Mouse (Mus musculus) liver, adult 2 months (tissue): ENCODE data around the gene Stpg3.

Experiments used
- CTCF ChIP-seq: fragments of 200-500 bp; IDR thresholded peaks from 2 replicates; pipeline ENCODE4 v1.5.1; 2011; ENCODE audit warnings: low read depth, low read length, control low read depth
- POLR2A ChIP-seq: fragments of 200-500 bp; IDR thresholded peaks from 2 replicates; pipeline ENCODE4 v1.6.1; 2011; ENCODE audit warnings: low read length, control low read depth; ENCODE audit not compliant: insufficient read depth; ENCODE audit errors: extremely low read depth

- TF ChIP-seq CTCF (no peak), POLR2A (no peak)
Measured at GRCm38 (mm10) chr2:25237522-25237921, 23.1 kb upstream of the Stpg3 start.
